Mouse (Mus musculus) lung, adult 2 months (tissue): ENCODE measurements around the gene M1ap.

Experiments
- CTCF ChIP-seq: fragments of 200-500 bp; IDR thresholded peaks from 2 replicates; pipeline ENCODE4 v1.5.1; 2011; ENCODE audit warnings: mild to moderate bottlenecking, low read length, control low read depth; ENCODE audit not compliant: insufficient read depth
- POLR2A ChIP-seq: fragments of 200-500 bp; IDR thresholded peaks from 2 replicates; pipeline ENCODE4 v1.6.1; 2011; ENCODE audit warnings: low read depth, mild to moderate bottlenecking, control low read depth, low read length, borderline replicate concordance; ENCODE audit errors: extremely low read depth

GRCm38 (mm10) chr6:83004872-83005271 is 58.2 kb downstream of the M1ap start:
- TF ChIP-seq CTCF (no peak), POLR2A (no peak)
